Mouse (Mus musculus): Measurements from ENCODE around the gene Cbs. TPM values are rescaled to one million over a fixed set of nuclear protein-coding genes. Genes with fewer than 3 reads are reported as not detected.

Gene Cbs
- polyA plus RNA-seq (2012; rRNA removed; ENCODE audit: low replicate concordance) = 1.2 and 14.4 TPM in 2 replicates

DNA sequence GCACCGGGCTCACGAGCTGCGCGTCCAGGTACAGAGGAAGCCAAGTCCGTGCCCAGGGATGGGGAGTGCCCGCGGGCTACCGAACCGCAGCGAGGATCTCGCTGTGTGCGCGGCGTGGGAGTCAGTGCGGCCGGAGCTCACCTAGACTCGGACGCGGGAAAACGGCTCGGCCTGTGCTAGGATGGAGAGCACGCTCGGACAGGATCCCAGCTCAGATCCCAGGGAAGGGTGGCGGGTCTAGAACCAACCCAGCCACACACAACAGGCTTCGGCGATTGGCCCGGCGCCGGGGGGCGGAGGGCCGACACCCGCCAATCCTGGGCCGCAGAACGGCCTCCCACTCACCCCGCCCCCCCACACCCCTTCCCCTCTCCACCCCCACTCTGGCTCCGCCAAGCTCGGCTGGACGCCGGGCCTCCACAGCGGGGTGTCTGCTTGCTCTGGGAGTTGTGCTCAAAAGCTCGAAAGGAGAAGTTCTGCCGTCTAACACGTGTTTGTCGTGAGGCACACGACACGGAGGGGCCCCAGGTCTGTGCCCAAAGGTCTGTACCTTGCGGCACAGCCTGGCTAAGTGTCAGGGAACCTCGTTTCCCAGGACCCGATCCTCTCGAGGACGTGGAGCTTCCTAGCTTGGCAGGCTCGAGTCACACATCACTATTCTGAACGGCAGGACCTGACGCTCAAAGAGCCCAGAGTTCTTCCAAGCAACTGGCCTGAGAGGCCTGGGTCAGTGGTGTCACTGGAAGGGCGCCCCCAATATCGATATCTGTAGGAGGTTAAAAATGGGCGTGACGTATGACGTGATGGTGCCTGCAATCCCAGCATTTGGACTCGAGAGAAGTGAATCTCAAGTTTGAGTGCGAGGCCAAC, at the start of gene Cbs:
Gene Cbs, minus strand, starts transcription at position 297 of the 870 bp plus-strand sequence.

DNA sequence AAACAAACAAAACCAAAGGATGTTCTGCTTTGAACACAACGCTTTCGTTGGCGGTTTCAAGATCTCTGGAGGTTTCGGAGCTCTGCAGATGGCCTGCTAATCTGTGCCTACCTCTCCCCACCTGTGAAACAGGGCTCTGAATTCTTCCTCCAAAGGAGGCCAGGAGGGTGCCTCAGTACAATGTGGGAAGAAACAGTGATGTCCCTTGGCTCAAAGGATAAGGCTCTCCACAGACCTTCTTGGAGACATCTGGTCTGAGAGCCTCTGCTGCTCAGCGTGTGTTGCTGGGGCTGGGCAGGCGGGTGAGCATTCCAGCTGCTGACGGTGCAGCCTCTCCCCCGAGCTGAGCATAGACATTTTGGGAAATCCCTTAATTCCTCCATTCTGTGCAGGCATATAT, 40.5 kb upstream of the Cbs start, which contains the start of gene Cryaa:
Gene Cryaa, plus strand, starts transcription at position 301 of the 400 bp plus-strand sequence.

DNA sequence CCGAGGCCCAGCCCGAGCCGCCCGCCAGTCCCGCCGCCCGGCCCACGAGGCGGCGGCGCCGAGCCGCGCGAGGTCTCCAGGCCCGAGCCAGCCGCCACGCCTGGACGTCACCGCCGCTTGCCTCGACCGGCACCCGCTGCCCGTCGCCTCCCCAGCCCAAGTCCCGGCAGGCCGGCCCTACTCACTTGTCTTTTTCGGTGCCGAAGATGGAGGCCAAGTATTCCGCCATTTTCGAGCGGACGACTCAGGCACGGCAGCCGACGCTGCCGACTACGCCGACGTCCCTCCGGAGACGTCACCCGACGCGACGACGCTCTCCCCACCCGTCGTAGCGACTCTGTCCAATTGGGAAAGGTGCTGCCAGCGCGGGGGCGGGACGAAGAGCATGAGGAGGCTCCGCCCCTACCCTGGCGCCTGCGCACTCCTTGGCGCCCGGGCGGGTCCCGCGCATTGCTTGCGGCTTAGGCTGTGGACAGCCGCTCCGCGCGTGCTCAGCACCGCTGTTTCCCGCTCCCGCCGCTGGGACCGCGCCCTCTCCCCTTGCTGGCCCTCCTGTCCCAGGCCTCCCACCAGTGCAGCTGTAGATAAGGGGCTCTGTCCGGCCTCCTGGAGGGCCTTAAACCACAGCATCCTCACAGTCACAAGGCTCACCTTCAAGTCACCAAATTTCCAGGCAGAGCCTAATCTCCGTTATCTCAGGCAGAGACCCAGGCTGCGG, 21.6 kb upstream of the Cbs start, which contains the start of gene U2af1:
Gene U2af1, minus strand, starts transcription at position 425 of the 718 bp plus-strand sequence.

DNA sequence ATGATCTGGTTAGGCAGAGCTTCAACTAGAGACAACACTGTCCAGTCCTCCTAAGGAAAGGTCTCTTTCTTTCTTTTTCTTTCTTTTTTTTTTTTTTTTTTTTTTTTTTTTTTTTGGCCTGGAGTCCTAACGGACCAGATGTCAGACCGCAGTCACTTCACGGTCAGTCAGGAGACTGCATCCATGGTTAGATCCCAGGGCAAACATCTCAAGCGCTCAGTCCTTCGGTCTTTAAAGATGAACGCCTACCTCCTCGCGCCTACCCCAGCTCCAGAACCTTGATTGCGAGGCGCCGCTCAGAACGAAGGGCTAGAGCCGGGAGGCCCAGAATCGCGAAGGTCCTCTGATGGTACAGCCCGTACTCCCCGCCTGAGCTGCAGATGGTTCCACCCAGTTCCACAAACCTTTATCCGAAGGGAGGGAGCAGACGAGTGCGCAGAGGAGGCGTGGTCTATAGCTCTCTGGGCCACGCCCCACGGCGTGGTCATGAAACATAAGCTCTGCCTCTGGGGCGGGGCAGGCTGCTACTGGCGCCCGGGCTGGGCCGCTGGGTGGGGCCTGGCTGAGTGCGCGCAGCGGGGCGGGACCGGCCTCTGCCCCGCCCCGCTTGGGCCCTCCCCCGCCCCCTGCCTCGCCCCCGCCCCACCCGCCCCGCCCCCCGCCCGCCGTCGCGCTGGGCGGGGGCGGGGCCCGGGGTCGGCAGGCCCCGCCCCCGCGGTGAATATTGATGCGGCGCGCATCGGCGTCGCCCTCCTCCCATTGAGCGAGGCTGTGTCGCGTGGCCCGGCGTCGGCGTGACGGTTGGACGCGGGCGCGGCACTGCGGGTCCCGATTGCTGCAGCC, 72.8 kb downstream of the Cbs start, which contains the start of gene Pknox1:
Gene Pknox1, plus strand, starts transcription at position 720 of the 843 bp plus-strand sequence.

Other genes starting within 250 kb of the Cbs start
- gene Wdr4, start 117.3 kb downstream of the Cbs start, polyA plus RNA-seq (2012; rRNA removed; ENCODE audit: low replicate concordance) = 22.1 and 25.4 TPM in 2 replicates
- 101 and 169 TPM in 2 replicates for gene Ndufv3, start 117.1 kb downstream of the Cbs start, polyA plus RNA-seq (2012; rRNA removed; ENCODE audit: low replicate concordance)
- 4.8 and 8.8 TPM in 2 replicates for gene Pknox1, start 72.5 kb downstream of the Cbs start, polyA plus RNA-seq (2012; rRNA removed; ENCODE audit: low replicate concordance)
- gene U2af1, start 21.7 kb upstream of the Cbs start, polyA plus RNA-seq (2012; rRNA removed; ENCODE audit: low replicate concordance) = 8.9 and 12.8 TPM in 2 replicates
- not detected in 2 replicates for gene Cryaa, start 40.6 kb upstream of the Cbs start, polyA plus RNA-seq (2012; rRNA removed; ENCODE audit: low replicate concordance)
- 12.3 and 15.3 TPM in 2 replicates for gene Sik1, start 218.6 kb upstream of the Cbs start, polyA plus RNA-seq (2012; rRNA removed; ENCODE audit: low replicate concordance)